Mouse (Mus musculus) small intestine, adult 2 months (tissue): Measurements from ENCODE around the gene Suclg1.

Experiments used
- CTCF ChIP-seq: fragments of 200-500 bp; IDR thresholded peaks from 2 replicates; pipeline ENCODE4 v1.5.1; 2012; ENCODE audit warnings: low read depth, mild to moderate bottlenecking, control low read depth, inconsistent platforms, low read length, moderate library complexity, mixed read lengths; ENCODE audit not compliant: insufficient replicate concordance, insufficient read length; ENCODE audit errors: extremely low read depth
- POLR2A ChIP-seq: fragments of 200-500 bp; IDR thresholded peaks from 2 replicates; pipeline ENCODE4 v1.6.1; 2012; ENCODE audit warnings: low read depth, mild to moderate bottlenecking, control low read depth, inconsistent platforms, low read length, moderate library complexity

DNA sequence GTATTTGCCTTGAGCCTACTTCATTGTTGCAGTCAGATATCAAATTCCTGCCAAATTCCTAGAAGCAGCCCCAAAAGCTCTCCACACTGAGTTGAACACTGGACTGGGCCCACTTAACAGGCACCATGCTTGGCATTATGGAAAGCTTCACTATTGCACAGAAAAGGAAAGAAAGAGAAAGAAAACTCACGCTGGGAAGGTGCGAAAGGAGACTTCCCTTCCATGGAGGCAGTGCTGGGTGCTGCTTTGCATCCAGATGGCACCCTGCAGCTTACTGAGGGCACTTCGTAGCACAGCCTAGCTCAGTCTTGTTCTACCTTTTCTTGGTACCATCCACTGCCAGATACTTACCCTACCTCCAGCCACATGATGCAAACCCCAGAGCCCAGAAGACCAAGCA, 12.5 kb upstream of the Suclg1 start:
- TF ChIP-seq CTCF (no peak), POLR2A (no peak)
